Mouse (Mus musculus) v-Abl transformed pro-B cells (cell line): ENCODE measurements around the gene Slc22a5.

Source experiments
- in situ Hi-C, 2 experiments: fragments of 400-800 bp; cut with MboI; formaldehyde crosslinking; loops; one replicate each; pipeline ENCODE4 v1.15.1; 2025; ENCODE audit not compliant: unreplicated experiment in 2 of 2

Slc22a5 gene

GRCm38 (mm10) chr11:53849588-53850320, 41.7 kb downstream of the Slc22a5 start:
- in situ Hi-C loops, result loop anchor here (5.0 kb wide), 1 partner anchor 87 kb away; no protein-coding TSS in a partner anchor

GRCm38 (mm10) chr11:53845680-53846079, 45.8 kb downstream of the Slc22a5 start:
- in situ Hi-C loops, result loop anchor here in 1 of 2 experiments (5.0 kb wide), 1 partner anchor 83 kb away; no protein-coding TSS in a partner anchor

- in situ Hi-C loops, result loop anchor here in 1 of 2 experiments (5.0 kb wide), 1 partner anchor 36 kb away; no protein-coding TSS in a partner anchor
These were observed 48.4 kb downstream of the Slc22a5 start for GRCm38 (mm10) chr11:53843106-53843505.

GRCm38 (mm10) chr11:53842161-53842581, 49.3 kb downstream of the Slc22a5 start:
- in situ Hi-C loops, result loop anchor here in 1 of 2 experiments (5.0 kb wide), 1 partner anchor 35 kb away; no protein-coding TSS in a partner anchor

GRCm38 (mm10) chr11:53841514-53841913, 49.9 kb downstream of the Slc22a5 start:
- in situ Hi-C loops, result loop anchor here in 1 of 2 experiments (5.0 kb wide), 1 partner anchor 34 kb away; no protein-coding TSS in a partner anchor

GRCm38 (mm10) chr11:53839663-53840642, 51.5 kb downstream of the Slc22a5 start:
- in situ Hi-C loops, result loop anchor here in 1 of 2 experiments (5.0 kb wide), 1 partner anchor 33 kb away; no protein-coding TSS in a partner anchor

- in situ Hi-C loops, result no loop called here
These were observed 52.3 kb downstream of the Slc22a5 start for GRCm38 (mm10) chr11:53839147-53839546.

- in situ Hi-C loops, result no loop called here
These were observed 53.7 kb downstream of the Slc22a5 start for GRCm38 (mm10) chr11:53837731-53838130.

- in situ Hi-C loops, result no loop called here
These were observed 56.0 kb downstream of the Slc22a5 start for GRCm38 (mm10) chr11:53835379-53836010.

- in situ Hi-C loops, result no loop called here
These were observed 66.1 kb downstream of the Slc22a5 start for GRCm38 (mm10) chr11:53825409-53825808.

- in situ Hi-C loops, result no loop called here
These were observed 69.5 kb downstream of the Slc22a5 start for GRCm38 (mm10) chr11:53821945-53822338.

- in situ Hi-C loops, result no loop called here
These were observed 70.1 kb downstream of the Slc22a5 start for GRCm38 (mm10) chr11:53821230-53821944.

- in situ Hi-C loops, result no loop called here
These were observed 70.8 kb downstream of the Slc22a5 start for GRCm38 (mm10) chr11:53820516-53821170.

GRCm38 (mm10) chr11:53819511-53819910, 71.9 kb downstream of the Slc22a5 start:
- in situ Hi-C loops, result no loop called here

- in situ Hi-C loops, result no loop called here
These were observed 72.7 kb downstream of the Slc22a5 start for GRCm38 (mm10) chr11:53818794-53819193.

- in situ Hi-C loops, result no loop called here
These were observed 74.6 kb downstream of the Slc22a5 start for GRCm38 (mm10) chr11:53816841-53817375.

GRCm38 (mm10) chr11:53814810-53815209, 76.7 kb downstream of the Slc22a5 start:
- in situ Hi-C loops, result no loop called here
